Mouse (Mus musculus) left cerebral cortex, postnatal 4 days (tissue): Measurements from ENCODE around the gene Tmem38b. TPM values are rescaled to one million over a fixed set of nuclear protein-coding genes. Genes with fewer than 3 reads are reported as not detected.

Experiments
- DNase-seq: peaks from one replicate; pipeline ENCODE4 v3.0.0-alpha.2; 2022
- intact Hi-C: fragments of 180-260 bp; cut with DNase I; formaldehyde crosslinking; loops from one replicate; pipeline ENCODE4 v1.15.1; 2025
- total RNA-seq, 2 experiments: library from RNA; stranded (reverse); gene quantifications; 2 replicates each; pipeline ENCODE4 v1.2.3; 2021

Gene Tmem38b
- total RNA-seq, 2 experiments from 2014 or later, result 8.2 to 11.2 TPM

GRCm38 (mm10) chr4:53878542-53879417 is 52.9 kb downstream of the Tmem38b start:
- DNase-seq, result peak; percentile 35
- intact Hi-C loops, result no loop called here

- no peak for DNase-seq
- intact Hi-C loops, result loop anchor here (5.0 kb wide), 2 partner anchors 1064 to 1359 kb away; partner anchors contain the start of gene Zfp462
These were observed 57.3 kb downstream of the Tmem38b start for GRCm38 (mm10) chr4:53882921-53883682.

- peak; percentile 24 for DNase-seq
- intact Hi-C loops, result loop anchor here (5.0 kb wide), 2 partner anchors 1063 to 1358 kb away; partner anchors contain the start of gene Zfp462
These were observed 58.8 kb downstream of the Tmem38b start for GRCm38 (mm10) chr4:53884351-53885245.

- DNase-seq, result peak; percentile 23
- intact Hi-C loops, result no loop called here
These were observed 60.7 kb downstream of the Tmem38b start for GRCm38 (mm10) chr4:53886342-53887088.

- intact Hi-C loops, result no loop called here
- no peak for DNase-seq
These were observed 69.5 kb downstream of the Tmem38b start for GRCm38 (mm10) chr4:53895335-53895734.

GRCm38 (mm10) chr4:53896150-53896833 is 70.4 kb downstream of the Tmem38b start:
- intact Hi-C loops, result no loop called here
- DNase-seq, result peak; percentile 72

- intact Hi-C loops, result no loop called here
- DNase-seq, result no peak
These were observed 74.6 kb downstream of the Tmem38b start for GRCm38 (mm10) chr4:53900386-53900971.

GRCm38 (mm10) chr4:53904335-53904734 is 78.5 kb downstream of the Tmem38b start:
- no peak for DNase-seq
- intact Hi-C loops, result no loop called here

GRCm38 (mm10) chr4:53905537-53905936 is 79.7 kb downstream of the Tmem38b start:
- intact Hi-C loops, result no loop called here

GRCm38 (mm10) chr4:53907071-53907470 is 81.2 kb downstream of the Tmem38b start:
- intact Hi-C loops, result no loop called here
- no peak for DNase-seq

More at GRCm38 (mm10) chr4:53905537-53905936, 79.7 kb downstream of the Tmem38b start:
- DNase-seq, result no peak

Other genes starting within 250 kb of the Tmem38b start
- 10 to 100 TPM; 71.5 to 80.9 TPM for gene Fsd1l, start 194.6 kb upstream of the Tmem38b start, total RNA-seq
- gene Fktn, start 112.0 kb upstream of the Tmem38b start, total RNA-seq, result 10 to 100 TPM; 19.4 to 19.9 TPM
- under 1 TPM; 0.12 to 0.30 TPM for gene Tal2, start 46.3 kb upstream of the Tmem38b start, total RNA-seq